Mouse (Mus musculus): ENCODE results near the gene Fermt1. TPM values are rescaled to one million over a fixed set of nuclear protein-coding genes. Genes with fewer than 3 reads are reported as not detected.

Gene Fermt1
- total RNA-seq, 4 experiments from 2014 or later: 0.05 TPM; not detected in 3

DNA sequence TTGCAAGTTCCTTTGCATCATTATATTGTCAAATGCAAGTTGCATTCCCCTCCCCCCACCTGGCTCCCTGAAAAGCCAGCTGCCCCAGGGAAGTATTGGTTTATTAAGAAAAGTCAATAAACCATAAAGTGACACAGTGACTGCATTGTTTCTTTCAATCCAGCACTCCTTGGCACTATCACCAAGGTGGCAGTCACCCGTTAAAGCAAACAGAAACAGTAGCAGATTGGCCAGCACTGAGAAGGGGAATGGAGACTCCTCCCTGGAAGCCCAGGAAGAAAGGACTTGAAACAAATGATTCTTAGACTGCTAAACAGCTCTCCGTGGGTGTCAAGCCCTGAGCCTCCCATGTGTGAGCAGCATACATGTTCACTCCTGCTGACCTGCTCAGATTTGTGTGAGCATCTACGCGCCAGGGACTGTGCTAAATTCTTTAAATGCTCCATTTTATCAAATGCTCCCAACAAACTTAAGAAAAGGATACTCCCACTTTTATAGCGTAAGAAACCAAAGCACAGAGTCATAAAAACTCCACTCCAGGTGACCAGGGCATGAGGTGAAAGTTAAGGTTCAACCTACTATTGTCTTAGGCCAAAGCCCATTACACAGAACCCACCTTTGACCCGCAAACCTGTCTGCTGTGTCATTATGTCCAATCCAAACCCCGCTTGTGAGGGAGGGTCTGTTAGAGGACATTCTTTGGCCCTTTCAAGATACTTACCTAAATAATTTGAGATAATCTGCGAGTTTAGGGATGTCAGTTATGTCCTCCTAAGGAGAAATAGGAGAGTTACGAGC, 23.4 kb downstream of the Fermt1 start:
- DNase-seq (ENCODE audit: low spot score in 2 of 2): no peak

GRCm38 (mm10) chr2:132914785-132915184, 30.9 kb downstream of the Fermt1 start:
- DNase-seq (ENCODE audit: low spot score in 2 of 2): no peak

GRCm38 (mm10) chr2:132906763-132907162, 38.9 kb downstream of the Fermt1 start:
- no peak for DNase-seq (ENCODE audit: low spot score in 2 of 2)

- DNase-seq (ENCODE audit: low spot score in 2 of 2): no peak
Measured at GRCm38 (mm10) chr2:132904961-132905360, 40.7 kb downstream of the Fermt1 start.

- no peak for DNase-seq (ENCODE audit: low spot score in 2 of 2)
Measured at GRCm38 (mm10) chr2:132903498-132903897, 42.2 kb downstream of the Fermt1 start.

DNA sequence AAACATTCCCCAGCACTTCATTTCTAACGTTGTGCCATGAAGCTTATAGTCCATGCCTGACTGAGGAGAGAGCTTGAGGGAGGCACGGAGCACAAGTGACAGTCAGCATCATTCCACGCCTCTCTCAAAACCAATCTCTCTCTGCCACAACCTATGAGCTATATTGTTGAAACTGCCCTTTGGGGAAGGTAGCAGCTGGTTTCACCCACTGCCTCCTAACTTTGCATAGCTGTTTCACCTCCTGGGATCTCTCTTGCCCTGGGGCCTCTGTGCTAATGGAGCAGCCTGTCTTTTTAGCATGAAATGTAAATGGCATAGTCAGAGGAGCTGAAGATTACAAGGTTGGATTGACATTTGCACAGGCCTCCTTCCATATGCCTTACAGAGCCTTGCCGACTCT, 43.6 kb downstream of the Fermt1 start:
- no peak for DNase-seq (ENCODE audit: low spot score in 2 of 2)

- DNase-seq (ENCODE audit: low spot score in 2 of 2): no peak
Measured at GRCm38 (mm10) chr2:132901636-132902035, 44.1 kb downstream of the Fermt1 start.

- no peak for DNase-seq (ENCODE audit: low spot score in 2 of 2)
Measured at GRCm38 (mm10) chr2:132900596-132900995, 45.1 kb downstream of the Fermt1 start.

DNA sequence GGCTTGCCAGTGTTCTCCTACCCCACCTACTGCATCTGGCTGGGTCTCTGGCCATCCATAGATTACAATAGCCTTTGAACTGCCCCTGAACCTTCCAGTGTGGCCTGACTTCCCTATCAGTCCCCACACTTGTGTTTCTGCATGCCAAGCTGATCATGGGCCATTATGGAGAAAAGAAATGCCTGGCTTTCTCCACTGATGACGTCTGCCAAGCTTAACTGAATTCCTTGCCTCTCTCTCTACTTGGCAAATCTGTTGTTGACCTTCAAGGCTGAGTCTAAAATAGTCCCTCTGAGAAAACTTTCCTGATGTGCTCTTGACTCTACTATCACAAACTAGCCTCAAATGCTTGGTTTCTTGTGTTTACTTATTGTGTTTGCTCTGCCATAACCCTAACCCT, 47.5 kb downstream of the Fermt1 start:
- DNase-seq (ENCODE audit: low spot score in 2 of 2): no peak

DNA sequence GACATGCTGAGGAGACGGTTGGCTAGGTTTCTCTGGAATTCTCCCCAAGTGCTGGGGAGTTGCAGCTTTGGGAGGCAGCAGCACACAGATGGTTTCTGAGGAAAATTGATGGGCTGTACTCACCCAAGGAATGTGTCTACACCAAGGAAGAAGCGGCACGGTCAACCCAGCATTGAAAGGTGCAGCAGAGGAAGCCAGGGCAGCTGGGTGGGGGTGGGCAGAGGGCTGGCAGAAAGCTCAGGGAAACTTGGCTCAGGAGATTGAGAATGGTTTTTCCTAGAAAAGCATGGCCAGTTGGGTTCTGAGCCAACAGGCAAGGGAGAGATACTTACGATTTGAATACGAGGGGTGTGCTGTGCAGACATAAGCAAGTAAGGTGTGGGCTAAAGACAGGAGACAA, 51.9 kb downstream of the Fermt1 start:
- no peak for DNase-seq (ENCODE audit: low spot score in 2 of 2)

DNA sequence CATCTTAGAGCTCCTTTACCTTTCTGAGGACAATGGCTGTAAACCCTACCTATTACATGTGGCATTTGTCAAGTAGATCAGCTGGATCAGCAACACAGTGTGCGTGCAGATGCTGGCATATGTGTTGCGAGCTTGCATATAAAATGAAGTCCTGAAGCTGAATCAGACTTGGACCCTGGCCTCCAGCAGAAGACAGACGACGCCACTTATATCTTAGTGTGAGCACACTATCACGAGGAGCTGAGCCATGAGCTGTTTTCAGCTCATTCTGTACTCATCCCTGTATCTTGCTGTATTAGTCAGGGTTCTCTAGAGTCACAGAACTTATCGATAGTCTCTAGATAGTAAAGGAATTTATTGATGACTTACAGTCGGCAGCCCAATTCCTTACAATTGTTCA, 60.4 kb downstream of the Fermt1 start:
- DNase-seq (ENCODE audit: low spot score in 2 of 2): no peak

- no peak for DNase-seq (ENCODE audit: low spot score in 2 of 2)
Measured at GRCm38 (mm10) chr2:132884303-132884967, 61.3 kb downstream of the Fermt1 start.

- DNase-seq (ENCODE audit: low spot score in 2 of 2): no peak
Measured at GRCm38 (mm10) chr2:132880844-132881645, 64.7 kb downstream of the Fermt1 start, which contains the start of gene Lrrn4. Lrrn4 (minus strand) TSS chr2:132880891.

- no peak for DNase-seq (ENCODE audit: low spot score in 2 of 2)
Measured at GRCm38 (mm10) chr2:132879261-132880044, 66.3 kb downstream of the Fermt1 start.

GRCm38 (mm10) chr2:132876991-132877390, 68.7 kb downstream of the Fermt1 start:
- no peak for DNase-seq (ENCODE audit: low spot score in 2 of 2)

DNA sequence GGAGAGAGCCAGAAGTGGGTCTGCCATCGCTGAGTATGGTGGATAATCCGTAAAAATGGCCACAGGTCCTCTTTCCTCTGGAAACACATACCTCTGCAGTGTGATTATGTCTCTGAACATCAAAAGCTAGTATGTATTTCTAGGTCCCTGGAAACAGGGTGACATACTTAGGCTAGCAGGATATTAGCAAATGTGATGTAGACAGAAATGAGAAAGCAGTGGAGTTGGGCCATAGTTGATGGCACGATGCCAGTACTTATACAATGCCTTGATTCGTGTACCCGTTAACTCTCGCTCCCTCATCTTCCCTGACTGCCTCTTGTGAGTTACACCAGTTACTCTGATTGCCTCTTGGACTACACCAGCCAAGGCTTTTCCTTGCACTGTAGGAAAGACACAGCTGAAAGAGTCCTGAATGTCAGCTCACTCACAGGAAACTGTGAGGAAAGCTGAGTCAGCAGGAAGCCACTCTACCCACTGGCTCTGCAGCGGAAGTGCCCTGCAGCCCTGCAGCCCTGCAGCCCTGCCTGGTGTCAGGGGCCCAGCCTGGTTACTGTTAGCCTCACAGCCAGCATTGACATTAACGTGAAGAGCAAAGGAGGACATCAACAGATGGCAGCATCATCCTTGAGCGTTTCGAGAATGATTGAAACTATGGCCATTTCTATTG, 71.9 kb downstream of the Fermt1 start:
- no peak for DNase-seq (ENCODE audit: low spot score in 2 of 2)

- DNase-seq (ENCODE audit: low spot score in 2 of 2): no peak
Measured at GRCm38 (mm10) chr2:132871663-132872062, 74.0 kb downstream of the Fermt1 start.

DNA sequence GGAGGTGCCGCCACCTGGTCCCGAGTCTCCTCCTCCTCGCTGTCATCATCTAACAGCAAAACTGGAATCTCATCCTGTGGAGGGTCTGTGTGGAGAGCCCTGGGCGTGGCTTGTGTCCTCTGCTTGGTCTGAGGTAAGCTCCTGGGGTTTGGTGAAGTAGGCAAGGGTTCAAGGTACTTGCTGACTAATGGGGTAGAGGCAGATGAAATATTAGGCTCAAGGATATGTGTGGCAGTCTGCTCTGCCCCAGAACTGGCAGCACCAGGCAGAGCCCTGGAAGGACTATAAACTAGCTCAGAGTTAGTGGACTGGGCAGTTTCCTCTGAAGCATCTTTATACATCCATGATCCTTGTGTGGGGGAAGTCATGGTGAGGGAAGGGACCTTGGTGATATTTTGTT, 75.4 kb downstream of the Fermt1 start:
- DNase-seq (ENCODE audit: low spot score in 2 of 2): no peak

GRCm38 (mm10) chr2:132869682-132870081, 76.0 kb downstream of the Fermt1 start:
- no peak for DNase-seq (ENCODE audit: low spot score in 2 of 2)

DNA sequence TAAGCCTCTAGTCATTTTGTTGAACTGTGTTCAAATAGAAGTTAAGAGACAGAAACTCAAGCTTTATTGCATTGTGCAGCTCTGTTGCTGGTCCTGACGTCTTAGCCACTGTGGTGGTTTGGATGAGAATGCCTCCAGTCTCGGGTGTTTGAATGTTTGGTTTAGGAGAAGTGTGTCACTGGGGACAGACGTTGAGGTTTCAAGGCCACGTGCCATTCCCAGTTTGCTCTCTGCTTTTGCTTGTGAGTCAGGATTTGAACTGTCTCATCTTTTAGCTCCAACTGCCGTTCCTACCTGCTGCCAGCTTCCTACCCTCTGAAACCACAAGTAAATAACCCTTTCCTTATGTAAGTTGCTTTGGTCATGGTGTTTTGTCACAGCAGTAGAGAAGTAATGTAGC, 78.2 kb downstream of the Fermt1 start:
- DNase-seq (ENCODE audit: low spot score in 2 of 2): no peak

DNA sequence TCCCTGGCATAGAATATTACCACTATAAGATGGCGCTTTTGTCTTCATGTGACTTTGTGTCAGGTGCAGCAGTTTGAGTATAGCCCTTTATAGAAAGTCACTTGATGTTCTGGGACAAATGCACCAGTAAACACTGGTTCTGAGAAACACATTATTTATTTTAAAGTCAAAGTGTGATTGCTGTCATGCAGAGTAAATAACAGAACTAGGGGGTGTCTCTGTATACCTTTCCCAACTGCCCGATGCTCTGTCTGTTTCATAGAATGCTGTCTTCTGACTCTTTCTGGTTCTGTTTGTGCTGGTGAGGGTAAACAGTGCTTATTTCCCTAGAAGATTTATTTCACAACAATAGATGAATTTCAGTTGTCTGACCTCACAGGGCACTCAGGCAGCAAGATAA, 82.4 kb downstream of the Fermt1 start:
- no peak for DNase-seq (ENCODE audit: low spot score in 2 of 2)

Measured in gastrocnemius, adult 8-10 months (tissue).